Mouse (Mus musculus) CH12.LX (cell line): ENCODE data around the gene Adamts6.

ENCODE experiments used
- KAT2A ChIP-seq: IDR thresholded peaks from 2 replicates; pipeline ENCODE4 v1.6.1; 2012; ENCODE audit warnings: low read length, improper control_type of control experiment, inconsistent platforms; ENCODE audit not compliant: insufficient replicate concordance
- POLR2A ChIP-seq: IDR thresholded peaks from 2 replicates; pipeline ENCODE4 v1.6.1; 2011; ENCODE audit warnings: low read depth, mild to moderate bottlenecking, improper control_type of control experiment, low read length
- POLR2AphosphoS2 ChIP-seq: IDR thresholded peaks from 2 replicates; pipeline ENCODE4 v1.6.1; 2011; ENCODE audit warnings: low read depth, low read length, improper control_type of control experiment
- SMC3 ChIP-seq: IDR thresholded peaks from 2 replicates; pipeline ENCODE4 v1.6.1; 2011; ENCODE audit warnings: low read depth, low read length, improper control_type of control experiment
- ZNF384 ChIP-seq: IDR thresholded peaks from 2 replicates; pipeline ENCODE4 v1.6.1; 2012; ENCODE audit warnings: low read depth, low read length, improper control_type of control experiment, inconsistent platforms

DNA sequence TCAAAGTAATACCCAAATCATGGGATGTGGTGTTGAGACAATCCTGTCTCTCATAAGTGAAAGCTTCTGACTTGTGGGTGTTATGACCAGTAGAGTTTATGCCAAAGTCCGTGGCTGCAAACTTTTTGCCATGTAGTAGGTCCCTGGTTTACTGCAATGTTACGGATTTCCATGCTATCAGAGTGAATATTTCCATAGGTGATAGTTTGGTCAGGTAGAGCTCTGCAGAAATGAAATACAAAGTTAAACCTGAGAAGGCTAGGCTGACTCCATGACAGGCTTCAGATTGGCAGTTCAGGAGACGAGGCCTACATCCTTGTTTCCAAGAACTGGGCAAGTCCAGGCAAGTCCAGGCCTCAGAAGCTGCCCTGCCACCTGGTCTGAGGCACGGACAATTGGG lies 232.3 kb downstream of the Adamts6 start:
- no peak for TF ChIP-seq POLR2A
- no peak for TF ChIP-seq SMC3
- TF ChIP-seq KAT2A, result no peak
- TF ChIP-seq POLR2AphosphoS2, result no peak
- TF ChIP-seq ZNF384, result no peak
